Mouse (Mus musculus) CH12.LX (cell line): ENCODE results near the gene Rbfox1. TPM values are rescaled to one million over a fixed set of nuclear protein-coding genes. Genes with fewer than 3 reads are reported as not detected.

Experiments
- DNase-seq: peaks from one replicate; pipeline ENCODE4 v3.0.0-alpha.2; 2013; ENCODE audit errors: extremely low read depth
- H3K27ac ChIP-seq: 2 replicates; pipeline ENCODE4 v1.5.1; 2012; ENCODE audit warnings: low read depth, mild to moderate bottlenecking, control low read depth, moderate library complexity; ENCODE audit not compliant: insufficient read depth
- H3K27me3 ChIP-seq: replicated peaks from 2 replicates; pipeline ENCODE3; 2012; ENCODE audit warnings: inconsistent platforms
- H3K36me3 ChIP-seq, 2 experiments: replicated peaks in 1 of 2; 2 replicates each; pipeline versions ENCODE3 to v1.6.1; 2012; ENCODE audit warnings: inconsistent platforms in 1 of 2, low read length in 1 of 2, mild to moderate bottlenecking in 1 of 2, mixed read lengths in 1 of 2, moderate library complexity in 1 of 2; ENCODE audit not compliant: control insufficient read depth in 1 of 2, insufficient read depth in 1 of 2
- H3K4me1 ChIP-seq, 2 experiments: 2 replicates each; pipeline ENCODE4 v1.6.1; 2012; ENCODE audit warnings: inconsistent platforms in 1 of 2, moderate library complexity in 1 of 2; ENCODE audit not compliant: insufficient read depth in 2 of 2, control insufficient read depth in 1 of 2
- H3K4me2 ChIP-seq: 2 replicates; pipeline ENCODE4 v1.6.1; 2012; ENCODE audit warnings: low read depth, mild to moderate bottlenecking, control low read depth; ENCODE audit not compliant: poor library complexity, insufficient read depth, severe bottlenecking
- H3K4me3 ChIP-seq, 3 experiments: fragments of 150-350 bp in 1 of 3; sonication (generic) in 1 of 3; replicated peaks in 1 of 3; 2 replicates each; pipeline versions ENCODE3 to v1.5.1; 2011 to 2012; ENCODE audit warnings: low read depth in 2 of 3, low read length in 2 of 3, mild to moderate bottlenecking in 2 of 3, moderate library complexity in 2 of 3, control low read depth in 1 of 3, improper control_type of control experiment in 1 of 3, inconsistent platforms in 1 of 3, mixed read lengths in 1 of 3; ENCODE audit not compliant: poor library complexity in 1 of 3
- H3K79me2 ChIP-seq: replicated peaks from 2 replicates; pipeline ENCODE4 v1.6.1; 2012; ENCODE audit warnings: mild to moderate bottlenecking, moderate library complexity; ENCODE audit not compliant: control insufficient read depth, poor library complexity, insufficient read depth, severe bottlenecking; ENCODE audit errors: extremely low read depth
- H3K9ac ChIP-seq: 2 replicates; pipeline ENCODE4 v1.6.1; 2012; ENCODE audit warnings: low read depth, mild to moderate bottlenecking, control low read depth, moderate library complexity; ENCODE audit not compliant: insufficient read depth
- H3K9me3 ChIP-seq: replicated peaks from 2 replicates; pipeline ENCODE3; 2012; ENCODE audit warnings: low read length, inconsistent platforms, mixed read lengths
- CHD1 ChIP-seq: IDR thresholded peaks from 2 replicates; pipeline ENCODE4 v1.6.1; 2012; ENCODE audit warnings: low read depth, low read length, improper control_type of control experiment, inconsistent platforms
- CTCF ChIP-seq, 2 experiments: IDR thresholded peaks in 1 of 2; conservative IDR thresholded peaks in 1 of 2; 2 replicates each; pipeline ENCODE4 v1.5.1; 2011 to 2012; ENCODE audit warnings: low read depth in 2 of 2, low read length in 2 of 2, improper control_type of control experiment in 1 of 2, inconsistent platforms in 1 of 2, mild to moderate bottlenecking in 1 of 2, moderate library complexity in 1 of 2
- ELF1 ChIP-seq: IDR thresholded peaks from 2 replicates; pipeline ENCODE4 v1.6.1; 2014; ENCODE audit warnings: low read depth, mild to moderate bottlenecking, inconsistent platforms, low read length, improper control_type of control experiment
- ETS1 ChIP-seq: conservative IDR thresholded peaks from 2 replicates; pipeline ENCODE4 v1.6.1; 2012; ENCODE audit warnings: low read depth, mild to moderate bottlenecking, inconsistent platforms, low read length, improper control_type of control experiment, moderate library complexity
- IRF4 ChIP-seq: IDR thresholded peaks from 2 replicates; pipeline ENCODE4 v1.6.1; 2014; ENCODE audit warnings: low read depth, mild to moderate bottlenecking, inconsistent platforms, low read length, improper control_type of control experiment
- JUND ChIP-seq: conservative IDR thresholded peaks from 2 replicates; pipeline ENCODE4 v1.6.1; 2011; ENCODE audit warnings: low read depth, low read length, improper control_type of control experiment
- KAT2A ChIP-seq: IDR thresholded peaks from 2 replicates; pipeline ENCODE4 v1.6.1; 2012; ENCODE audit warnings: low read length, improper control_type of control experiment, inconsistent platforms; ENCODE audit not compliant: insufficient replicate concordance
- MAFK ChIP-seq: IDR thresholded peaks from 2 replicates; pipeline ENCODE4 v1.6.1; 2011; ENCODE audit warnings: low read length, improper control_type of control experiment; ENCODE audit not compliant: insufficient replicate concordance
- MAX ChIP-seq: IDR thresholded peaks from 2 replicates; pipeline ENCODE4 v1.6.1; 2011; ENCODE audit warnings: low read length, improper control_type of control experiment
- MAZ ChIP-seq: IDR thresholded peaks from 2 replicates; pipeline ENCODE4 v1.6.1; 2012; ENCODE audit warnings: low read depth, mild to moderate bottlenecking, inconsistent platforms, low read length, improper control_type of control experiment, moderate library complexity
- MEF2A ChIP-seq: IDR thresholded peaks from 2 replicates; pipeline ENCODE4 v1.6.1; 2014; ENCODE audit warnings: low read depth, mild to moderate bottlenecking, inconsistent platforms, low read length, improper control_type of control experiment, borderline replicate concordance
- MXI1 ChIP-seq: IDR thresholded peaks from 2 replicates; pipeline ENCODE4 v1.6.1; 2011; ENCODE audit warnings: mild to moderate bottlenecking, low read depth, low read length, improper control_type of control experiment
- MYC ChIP-seq: IDR thresholded peaks from 2 replicates; pipeline ENCODE4 v1.6.1; 2011; ENCODE audit warnings: low read depth, mild to moderate bottlenecking, improper control_type of control experiment, low read length
- NELFE ChIP-seq: IDR thresholded peaks from 2 replicates; pipeline ENCODE4 v1.6.1; 2011; ENCODE audit warnings: low read depth, low read length, improper control_type of control experiment
- POLR2A ChIP-seq: IDR thresholded peaks from 2 replicates; pipeline ENCODE4 v1.6.1; 2011; ENCODE audit warnings: low read depth, mild to moderate bottlenecking, improper control_type of control experiment, low read length
- POLR2AphosphoS2 ChIP-seq: IDR thresholded peaks from 2 replicates; pipeline ENCODE4 v1.6.1; 2011; ENCODE audit warnings: low read depth, low read length, improper control_type of control experiment
- RAD21 ChIP-seq: IDR thresholded peaks from 2 replicates; pipeline ENCODE4 v1.6.1; 2011; ENCODE audit warnings: low read depth, mild to moderate bottlenecking, low read length, improper control_type of control experiment, moderate library complexity
- SIN3A ChIP-seq: IDR thresholded peaks from 2 replicates; pipeline ENCODE4 v1.6.1; 2012; ENCODE audit warnings: low read length, improper control_type of control experiment, inconsistent platforms
- SMC3 ChIP-seq: IDR thresholded peaks from 2 replicates; pipeline ENCODE4 v1.6.1; 2011; ENCODE audit warnings: low read depth, low read length, improper control_type of control experiment
- TBP ChIP-seq: conservative IDR thresholded peaks from 2 replicates; pipeline ENCODE4 v1.6.1; 2011; ENCODE audit warnings: low read depth, low read length, improper control_type of control experiment
- UBTF ChIP-seq: IDR thresholded peaks from 2 replicates; pipeline ENCODE4 v1.6.1; 2012; ENCODE audit warnings: low read depth, mild to moderate bottlenecking, inconsistent platforms, low read length, improper control_type of control experiment, moderate library complexity
- USF1 ChIP-seq: IDR thresholded peaks from 2 replicates; pipeline ENCODE4 v1.6.1; 2014; ENCODE audit warnings: low read depth, mild to moderate bottlenecking, inconsistent platforms, low read length, improper control_type of control experiment
- ZKSCAN1 ChIP-seq: IDR thresholded peaks from 2 replicates; pipeline ENCODE4 v1.6.1; 2012; ENCODE audit warnings: low read depth, inconsistent platforms, low read length, improper control_type of control experiment, borderline replicate concordance
- dilution Hi-C: fragments of 300-500 bp; cut with MboI; formaldehyde crosslinking; loops from 2 replicates; pipeline ENCODE4 v1.14.3; 2020; ENCODE audit warnings: low sequenced_read_pairs; ENCODE audit not compliant: extremely low pct_unique_long_range_greater_than_20kb, extremely low pct_ligation_motif_present
- in situ Hi-C: fragments of 300-500 bp; cut with MboI; formaldehyde crosslinking; loops from 3 replicates; pipeline ENCODE4 v1.14.3; 2019; ENCODE audit warnings: low sequenced_read_pairs, low pct_ligation_motif_present, low pct_unique_long_range_greater_than_20kb, mixed read lengths
- polyA plus RNA-seq: library from polyadenylated mRNA; unstranded; fragments of >175 nt; gene quantifications from 2 replicates; pipeline ENCODE4 v1.2.1, GENCODE M21; 2012; ENCODE audit warnings: low read depth; ENCODE audit not compliant: insufficient read length
- total RNA-seq, 2 experiments: library from RNA; depleted of rRNA; stranded (reverse); fragments of 300-350 nt in 1 of 2; fragments of >200 nt in 1 of 2; gene quantifications; 2 replicates each; pipeline ENCODE4 v1.2.3; 2012 to 2014

Gene Rbfox1
- total and polyA plus RNA-seq, 3 experiments = not detected

GRCm38 (mm10) chr16:6113836-6114475, 228.8 kb downstream of the Rbfox1 start:
- no peak for DNase-seq
- H3K36me3 ChIP-seq = no peaks in the 10 kb centered on the region
- peaks cover 81% of the 10 kb centered on the region for H3K9me3 ChIP-seq
- no peaks in the 10 kb centered on the region for H3K27me3 ChIP-seq
- no peak overlapping the region for H3K9ac ChIP-seq
- H3K79me2 ChIP-seq = no peaks in the 10 kb centered on the region
- no peak overlapping the region for H3K4me2 ChIP-seq
- no peak for TF ChIP-seq KAT2A
- no peak for TF ChIP-seq MEF2A
- no peak for TF ChIP-seq MYC
- TF ChIP-seq MAX = no peak
- TF ChIP-seq ELF1 = no peak
- no peak for TF ChIP-seq JUND
- no peak for TF ChIP-seq UBTF
- TF ChIP-seq RAD21 = no peak
- no peak for TF ChIP-seq SIN3A
- no peak for TF ChIP-seq CTCF (conservative IDR thresholded peaks at IDR 0.05 in 1 of 2, IDR thresholded peaks at IDR 0.05 in 1 of 2; ENCODE audit: low read depth in 2 of 2, low read length in 2 of 2)
- no peak for TF ChIP-seq MAZ
- TF ChIP-seq MAFK = no peak
- no peak for TF ChIP-seq CHD1
- no peak for TF ChIP-seq POLR2A
- no peak for TF ChIP-seq POLR2AphosphoS2
- no peak overlapping the region for H3K4me3 ChIP-seq
- H3K4me1 ChIP-seq = no peaks in the 10 kb centered on the region
- no peak overlapping the region for H3K27ac ChIP-seq
- dilution Hi-C loops (no loop called here), in situ Hi-C loops (no loop called here)

GRCm38 (mm10) chr16:6119472-6119871, 234.3 kb downstream of the Rbfox1 start:
- Histone ChIP-seq H3K9ac (no peak overlapping the region), H3K4me2 (no peak overlapping the region), H3K27me3 (no peaks in the 10 kb centered on the region), H3K27ac (no peak overlapping the region), H3K36me3 (no peaks in the 10 kb centered on the region), H3K4me1 (no peaks in the 10 kb centered on the region), H3K79me2 (no peaks in the 10 kb centered on the region), H3K9me3 (peaks cover 71% of the 10 kb centered on the region), H3K4me3 (no peak overlapping the region)
- no peak for DNase-seq
- in situ Hi-C loops (no loop called here), dilution Hi-C loops (no loop called here)
- TF ChIP-seq NELFE = no peak
- no peak for TF ChIP-seq ETS1
- no peak for TF ChIP-seq SMC3
- TF ChIP-seq TBP = no peak
- TF ChIP-seq MXI1 = no peak
- no peak for TF ChIP-seq MAFK
- no peak for TF ChIP-seq UBTF
- no peak for TF ChIP-seq ZKSCAN1
- no peak for TF ChIP-seq USF1
- no peak for TF ChIP-seq IRF4
